Comparison of ENCODE assay signal across 17 mouse cellular contexts in the genomic region with DNA sequence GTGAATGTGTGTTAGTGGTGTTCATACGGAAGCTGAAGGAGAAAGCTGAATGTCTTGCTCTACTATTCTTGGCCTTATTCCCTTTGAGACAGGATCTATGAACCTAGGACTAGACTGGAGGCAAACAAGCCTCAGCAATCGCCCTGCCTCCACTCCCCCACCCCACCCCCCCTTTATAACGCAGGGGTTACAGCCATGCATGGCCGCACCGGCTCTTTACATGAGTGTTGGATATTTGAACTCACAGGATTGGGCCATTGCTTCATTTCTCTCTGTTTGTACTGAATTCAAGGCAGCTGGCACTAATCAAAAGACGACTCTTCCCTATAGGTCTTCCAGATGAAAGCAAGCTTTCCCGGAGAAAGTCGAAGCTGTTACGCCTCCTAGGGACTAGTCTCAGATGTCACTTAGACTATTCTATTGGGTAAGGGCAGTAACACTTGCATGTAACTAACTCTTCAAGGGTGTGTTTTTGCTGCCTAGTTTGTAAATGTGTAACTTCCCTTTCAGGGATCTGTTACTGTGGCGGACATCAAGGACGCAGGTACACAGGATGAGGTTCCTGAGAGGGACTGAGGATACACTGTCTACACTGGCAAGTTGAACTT. TPM values are rescaled to one million over a fixed set of nuclear protein-coding genes. Genes with fewer than 3 reads are reported as not detected.
DNase-seq lines count a peak whose midpoint lies in the region; ATAC-seq and TF ChIP-seq lines count a peak whose summit lies in the region.
"Had no signal": no experiment of that assay in that cellular context is flagged by ENCODE, and none has a peak within 500 bp of the region (broad histone marks: within the 10 kb centered on the region; RNA-seq: fewer than 3 reads in every experiment).

No protein-coding gene starts in this region.

- no peak for TF ChIP-seq EP300 in lung, postnatal 0 days (IDR thresholded peaks at IDR 0.05)

- H3K36me3 ChIP-seq in lung, postnatal 0 days (ENCODE audit: insufficient read depth, low read length) = no peaks in the 10 kb centered on the region
- H3K36me3 ChIP-seq in small intestine, adult 2 months (ENCODE audit: control insufficient read depth, insufficient read depth, low read length) = no peaks in the 10 kb centered on the region
- H3K36me3 ChIP-seq: embryonic facial prominence, embryonic 15.5 days; forebrain, embryonic 15.5 days; heart, embryonic 13.5 days; hindbrain, embryonic 12.5 days had no signal

- H3K4me1 ChIP-seq in lung, postnatal 0 days (ENCODE audit: insufficient read depth, low read depth, low read length) = no peaks in the 10 kb centered on the region
- no peaks in the 10 kb centered on the region for H3K4me1 ChIP-seq in small intestine, adult 2 months (ENCODE audit: control insufficient read depth, insufficient read depth, insufficient read length, low read length)

- no peak for ATAC-seq in lung, postnatal 0 days
- ATAC-seq: forebrain, embryonic 15.5 days; midbrain, embryonic 16.5 days had no signal

- H3K27ac ChIP-seq in lung, postnatal 0 days (ENCODE audit: low read length) = no peak overlapping the region
- H3K27ac ChIP-seq in small intestine, adult 2 months (ENCODE audit: insufficient read depth, low read depth, low read length) = peak overlapping the region; percentile 68
- H3K27ac ChIP-seq: embryonic facial prominence, embryonic 15.5 days; forebrain, embryonic 15.5 days; heart, embryonic 13.5 days; hindbrain, embryonic 12.5 days had no signal

- no peak for TF ChIP-seq POLR2A in small intestine, adult 2 months (IDR thresholded peaks at IDR 0.05; ENCODE audit: low read depth, low read length)

- DNase-seq in lung, postnatal 0 days (ENCODE audit: low spot score) = peak; percentile 66
- DNase-seq in lung, postnatal 4 days = no peak
- DNase-seq in kidney, adult 11 months = peak; percentile 64
- peak; percentile 30 to 53 for DNase-seq in kidney, postnatal 25 days
- no peak for DNase-seq in gastrocnemius, adult 8-10 months (ENCODE audit: low spot score in 2 of 2)
- no peak for DNase-seq in left cerebral cortex, adult 11 months (ENCODE audit: low spot score)
- DNase-seq in cerebellum, postnatal 36 days = no peak
- DNase-seq: cerebellum, adult 18-20 months; gastrocnemius, postnatal 10 days; right cerebral cortex, adult 18-20 months; thymus, postnatal 36 days had no signal

- WGBS in lung, postnatal 0 days = 20% methylated on average over 11 of the region's 11 CpGs
- 15% methylated on average over 11 of the region's 11 CpGs for WGBS in small intestine, adult 2 months

- no peak overlapping the region for H3K9ac ChIP-seq in lung, postnatal 0 days (replicated peaks; ENCODE audit: low read depth)
- H3K9ac ChIP-seq: embryonic facial prominence, embryonic 15.5 days; forebrain, embryonic 15.5 days; heart, embryonic 13.5 days; hindbrain, embryonic 12.5 days had no signal

- peak; percentile 39; the same call in 1 of the 2 replicates for TF ChIP-seq CTCF in lung, postnatal 0 days (IDR thresholded peaks at IDR 0.05)
- no peak for TF ChIP-seq CTCF in small intestine, adult 2 months (IDR thresholded peaks at IDR 0.05; ENCODE audit: extremely low read depth, insufficient read length, insufficient replicate concordance, low read depth, low read length)

- no peak overlapping the region for H3K4me3 ChIP-seq in lung, postnatal 0 days (ENCODE audit: low read depth, low read length)
- H3K4me3 ChIP-seq in small intestine, adult 2 months (ENCODE audit: low read depth, low read length) = no peak overlapping the region
- H3K4me3 ChIP-seq: embryonic facial prominence, embryonic 15.5 days; forebrain, embryonic 15.5 days; heart, embryonic 13.5 days; hindbrain, embryonic 12.5 days had no signal

- H3K9me3 ChIP-seq in lung, postnatal 0 days (ENCODE audit: low read length) = no peaks in the 10 kb centered on the region
- H3K9me3 ChIP-seq: embryonic facial prominence, embryonic 15.5 days; forebrain, embryonic 15.5 days; heart, embryonic 13.5 days; hindbrain, embryonic 12.5 days had no signal

- H3K4me2 ChIP-seq in lung, postnatal 0 days (replicated peaks; ENCODE audit: low read depth, low read length) = 0 out of 2 replicates have a peak overlapping the region, but pooled peaks have one; percentile 25
- H3K4me2 ChIP-seq: embryonic facial prominence, embryonic 15.5 days; forebrain, embryonic 15.5 days; heart, embryonic 13.5 days; hindbrain, embryonic 12.5 days had no signal

- H3K27me3 ChIP-seq in lung, postnatal 0 days (replicated peaks; ENCODE audit: insufficient read depth, low read length) = no peaks in the 10 kb centered on the region
- no peaks in the 10 kb centered on the region for H3K27me3 ChIP-seq in small intestine, adult 2 months (ENCODE audit: control insufficient read depth, insufficient read depth, low read length)
- H3K27me3 ChIP-seq: embryonic facial prominence, embryonic 15.5 days; forebrain, embryonic 15.5 days; heart, embryonic 13.5 days; hindbrain, embryonic 12.5 days had no signal

RNA-seq across cellular contexts. Expression of a gene that starts 2.8 kb away (rescaled TPM):
- polyA plus RNA-seq in lung, postnatal 0 days (2015; fragmentation: Nextera tagmentation; extraction: Ambion mirVana) = 34.2 and 41.6 TPM in 2 replicates
- 24.2 and 32.5 TPM in 2 replicates for polyA plus RNA-seq in small intestine, adult 2 months (2012; rRNA removed)
- under 1 TPM in 3 of 4 experiments, not detected in 1; 0.39 to 0.65 (median 0.45) TPM for total RNA-seq in gastrocnemius, adult 8-10 months (2022)

RNA-seq across cellular contexts. Expression of a gene that starts 9.2 kb away (rescaled TPM):
- polyA plus RNA-seq in lung, postnatal 0 days (2015; fragmentation: Nextera tagmentation; extraction: Ambion mirVana) = 27.2 and 28.9 TPM in 2 replicates
- polyA plus RNA-seq in small intestine, adult 2 months (2012; rRNA removed) = 7.8 and 15.3 TPM in 2 replicates
- 1 to 10 TPM; 7.6 to 8.9 (median 7.7) TPM for total RNA-seq in gastrocnemius, adult 8-10 months (2022)

Comparison
In these comparisons a context has a peak if more than half of its experiments do, and no peak if none do; other contexts are left out.
1. DNase-seq: peak in lung, postnatal 0 days (single experiment), kidney, adult 11 months (single experiment) and kidney, postnatal 25 days (2 of 2); none in lung, postnatal 4 days (0 of 2), gastrocnemius, adult 8-10 months (0 of 2), left cerebral cortex, adult 11 months (single experiment) and cerebellum, postnatal 36 days (0 of 2).